Mouse (Mus musculus) stomach, adult 2 months (tissue): ENCODE results near the gene Rgs1. TPM values are rescaled to one million over a fixed set of nuclear protein-coding genes. Genes with fewer than 3 reads are reported as not detected.

Experiments used
- polyA plus RNA-seq: library from polyadenylated mRNA; depleted of rRNA; stranded (reverse); fragments of >200 nt; gene quantifications from 2 replicates; pipeline ENCODE4 v1.2.3, GENCODE M21; 2012; rRNA removed

Gene Rgs1
- 0.13 TPM in 1 of 2 replicates, not detected in the other for polyA plus RNA-seq

GRCm38 (mm10) chr1:144248923-144249322, at the start of gene Rgs1:
TSS of gene Rgs1 (minus strand) at chr1:144249242.

Other genes with a start within 250 kb of the Rgs1 start
- gene Rgs2, start 245.1 kb downstream of the Rgs1 start, polyA plus RNA-seq = 0.73 and 1.2 TPM in 2 replicates
- not detected in 2 replicates for gene Rgs13, start 71.9 kb downstream of the Rgs1 start, polyA plus RNA-seq